Mouse (Mus musculus) heart, adult 2 months (tissue): Measurements from ENCODE around the gene Aplf. TPM values are rescaled to one million over a fixed set of nuclear protein-coding genes. Genes with fewer than 3 reads are reported as not detected.

Experiments used
- DNase-seq, 2 experiments: peaks; one replicate each; pipeline ENCODE4 v3.0.0; 2021
- H3K27ac ChIP-seq: fragments of 200-600 bp; 2 replicates; pipeline ENCODE4 v1.8.1; 2022
- H3K27me3 ChIP-seq: fragments of 200-500 bp; 2 replicates; pipeline ENCODE4 v1.6.1; 2012; ENCODE audit warnings: mild to moderate bottlenecking, low read length, inconsistent platforms, mixed read lengths; ENCODE audit not compliant: control insufficient read depth, insufficient read depth
- H3K36me3 ChIP-seq: fragments of 200-500 bp; 2 replicates; pipeline ENCODE4 v1.6.1; 2012; ENCODE audit warnings: low read length, inconsistent platforms; ENCODE audit not compliant: control insufficient read depth, insufficient read depth
- H3K4me1 ChIP-seq: fragments of 200-500 bp; 2 replicates; pipeline ENCODE4 v1.6.1; 2011; ENCODE audit warnings: low read length; ENCODE audit not compliant: control insufficient read depth, insufficient read depth
- H3K4me3 ChIP-seq: fragments of 200-600 bp; 2 replicates; pipeline ENCODE4 v1.8.1; 2022
- H3K79me2 ChIP-seq: fragments of 200-500 bp; replicated peaks from 2 replicates; pipeline ENCODE4 v1.6.1; 2012; ENCODE audit warnings: mild to moderate bottlenecking, inconsistent platforms, low read length, moderate library complexity, mixed read lengths; ENCODE audit not compliant: control insufficient read depth, insufficient read depth
- H3K9ac ChIP-seq: fragments of 200-500 bp; 2 replicates; pipeline ENCODE4 v1.6.1; 2012; ENCODE audit warnings: low read depth, mild to moderate bottlenecking, control low read depth, inconsistent platforms, low read length, mixed read lengths
- CTCF ChIP-seq: fragments of 200-600 bp; IDR thresholded peaks from 2 replicates; pipeline ENCODE4 v1.8.1; 2022; ENCODE audit warnings: antibody characterized with exemption, mild to moderate bottlenecking, moderate library complexity
- EP300 ChIP-seq: fragments of 200-500 bp; IDR thresholded peaks from 2 replicates; pipeline ENCODE4 v1.6.1; 2011; ENCODE audit warnings: low read depth, low read length, control low read depth; ENCODE audit not compliant: insufficient read depth
- POLR2A ChIP-seq: fragments of 200-500 bp; IDR thresholded peaks from 2 replicates; pipeline ENCODE4 v1.6.1; 2011; ENCODE audit warnings: mild to moderate bottlenecking, low read depth, low read length, control low read depth; ENCODE audit not compliant: insufficient read depth
- WGBS: fragments of 180-500 bp; shearing (Covaris S2); methylation state at CpG from one replicate; pipeline ENCODE4 v1.1.7; 2018; 5-methylcytosine and 5-hydroxymethylcytosine counted together
- intact Hi-C: fragments of 180-260 bp; cut with DNase I; formaldehyde crosslinking; loops from one replicate; pipeline ENCODE4 v1.15.1; 2025
- long read RNA-seq: library from polyadenylated mRNA; stranded (forward); transcript quantifications from one replicate; pipeline ENCODE4 v2.0.0, GENCODE M21; 2021
- polyA plus RNA-seq: library from polyadenylated mRNA; depleted of rRNA; stranded (reverse); fragments of >200 nt; gene quantifications from 2 replicates; pipeline ENCODE4 v1.2.3, GENCODE M21; 2012; rRNA removed
- total RNA-seq, 2 experiments: library from RNA; stranded (reverse); gene quantifications; 2 replicates each; pipeline ENCODE4 v1.2.3; 2021

Aplf gene
- total RNA-seq (1 to 10 TPM; 2.1 to 2.6 TPM), polyA plus RNA-seq (1.4 and 2.1 TPM in 2 replicates)
- long read RNA-seq, partial matches to known transcripts, result 3 of 3 reads
- long read RNA-seq, other reads (novel, unspliced or antisense), result 0 of 3 reads

DNA sequence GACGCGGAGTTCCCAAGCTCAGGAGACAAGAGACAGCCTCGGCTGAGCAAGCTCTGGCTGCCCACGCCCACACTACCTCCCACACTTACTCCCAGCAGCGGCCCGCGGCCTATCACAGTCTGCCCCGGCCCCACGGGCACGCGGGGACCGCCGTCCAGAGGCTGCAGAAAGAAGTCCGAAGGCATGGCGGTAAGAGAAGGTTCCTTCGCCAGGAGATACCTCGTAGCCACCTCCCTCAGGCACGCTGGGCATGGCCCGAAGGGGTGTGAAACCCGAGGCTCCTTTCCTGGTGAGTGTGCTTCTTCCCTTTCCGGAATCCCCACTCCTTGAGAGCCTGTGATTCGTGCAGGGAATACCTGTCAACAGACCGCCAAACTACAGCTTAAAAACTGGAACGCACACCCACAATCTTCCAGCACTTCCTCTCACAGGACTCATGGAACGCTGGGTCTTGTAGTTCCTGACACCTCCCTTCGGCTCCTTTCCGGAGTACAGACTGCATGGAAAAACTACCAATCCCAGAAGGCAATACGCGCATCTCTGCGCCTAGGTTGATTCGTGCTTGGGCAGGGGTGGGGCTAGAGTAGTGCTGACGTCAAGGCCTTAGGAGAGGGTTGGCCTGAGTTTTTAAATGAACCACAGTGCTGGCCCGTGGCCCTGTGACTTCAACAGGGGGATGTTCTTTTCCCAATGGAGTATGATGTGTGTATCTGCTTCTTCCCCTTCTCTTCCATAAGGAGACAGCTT lies at the start of gene Aplf:
Aplf (minus strand) TSS at position 423 of the 747 bp plus-strand sequence.
- H3K36me3 ChIP-seq, result 0 out of 2 replicates have a peak, but pooled peaks cover 3% of the 10 kb centered on the region
- under 1% methylated on average over 33 of the region's 33 CpGs for WGBS
- TF ChIP-seq EP300 (peak; percentile 87; the same call in 1 of the 2 replicates), POLR2A (0 out of 2 replicates have a peak, but pooled peaks have one; percentile 51), CTCF (no peak)
- intact Hi-C loops, result loop anchor here (5.0 kb wide), 1 partner anchor 275 kb away; no protein-coding TSS in a partner anchor
- H3K4me3 ChIP-seq, result peak within 1 kb of the TSS; percentile 61
- H3K79me2 ChIP-seq, result no peaks in the 10 kb centered on the region
- peak within 1 kb of the TSS; percentile 68 for H3K9ac ChIP-seq
- H3K4me1 ChIP-seq, result peaks cover 1% of the 10 kb centered on the region
- H3K27me3 ChIP-seq, result no peaks in the 10 kb centered on the region
- DNase-seq, result peak; percentile 83 to 92
- H3K27ac ChIP-seq, result peak within 1 kb of the TSS; percentile 77

DNA sequence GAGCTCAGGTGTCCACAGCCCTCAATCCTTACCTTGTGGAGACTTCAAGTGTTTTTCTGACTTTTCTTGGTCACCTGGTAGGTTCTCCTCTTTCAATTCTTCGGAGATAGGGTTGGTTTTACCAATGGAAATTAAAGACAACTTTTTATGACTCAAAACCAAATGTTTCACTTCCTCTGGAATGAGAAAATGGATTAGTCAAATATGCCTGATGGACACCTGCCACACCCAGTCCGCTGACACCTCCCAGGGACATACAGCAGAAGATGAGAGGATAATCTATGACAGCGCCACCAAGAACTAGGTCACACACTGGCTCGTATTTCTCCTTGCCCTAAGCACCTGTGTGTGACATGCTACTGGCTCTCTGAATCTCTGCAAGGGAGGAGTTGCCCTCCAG lies 42.1 kb upstream of the Aplf start:
- Histone ChIP-seq H3K9ac (no peak overlapping the region), H3K36me3 (no peaks in the 10 kb centered on the region), H3K27me3 (no peaks in the 10 kb centered on the region), H3K4me3 (no peak overlapping the region), H3K79me2 (no peaks in the 10 kb centered on the region), H3K27ac (no peak overlapping the region), H3K4me1 (no peaks in the 10 kb centered on the region)
- TF ChIP-seq POLR2A, result no peak
- WGBS, result 72% methylated on average over 4 of the region's 4 CpGs
- intact Hi-C loops, result no loop called here
- DNase-seq, result no peak

DNA sequence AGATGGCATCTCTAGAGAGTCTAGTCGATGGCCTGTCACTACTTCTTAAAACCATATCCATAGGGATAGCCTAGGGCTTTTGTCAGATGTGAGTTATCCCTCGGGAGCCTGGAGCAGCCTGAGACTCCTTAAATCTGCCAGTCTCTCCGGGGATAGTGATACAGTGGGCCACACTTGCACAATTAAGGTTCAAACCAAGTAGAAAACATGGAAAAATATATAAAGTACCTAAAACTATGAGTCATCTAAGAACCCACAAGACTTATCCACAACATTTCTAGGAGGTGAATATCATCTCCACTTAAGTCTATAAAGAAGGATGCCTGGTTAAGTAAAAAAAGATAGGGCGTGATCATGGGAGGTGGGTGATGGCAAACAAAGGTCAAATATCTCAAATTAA lies 40.3 kb upstream of the Aplf start:
- intact Hi-C loops, result no loop called here

DNA sequence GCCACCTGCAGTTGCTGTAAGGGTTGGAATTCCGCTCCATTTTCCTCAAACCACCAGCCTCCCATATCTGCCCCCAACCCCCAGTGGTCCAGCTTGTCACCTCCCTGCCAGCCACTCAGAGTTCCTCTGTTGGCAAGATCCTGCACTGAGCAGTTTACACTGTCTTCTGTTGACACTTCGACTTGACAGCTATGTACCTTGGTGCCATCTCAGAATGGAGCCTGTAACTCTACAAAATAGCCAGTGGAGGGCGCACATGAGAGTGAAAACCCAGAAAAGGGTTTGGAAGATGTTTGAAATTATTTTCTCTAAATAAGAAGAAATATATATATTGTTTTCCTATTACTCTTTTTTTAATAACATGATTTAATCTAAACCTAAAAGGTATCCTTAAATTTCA lies 34.3 kb upstream of the Aplf start:
- no peaks in the 10 kb centered on the region for H3K79me2 ChIP-seq
- TF ChIP-seq POLR2A (no peak), EP300 (no peak), CTCF (peak; percentile 67)
- no peak overlapping the region for H3K27ac ChIP-seq
- no peak overlapping the region for H3K9ac ChIP-seq
- intact Hi-C loops, result no loop called here
- no peaks in the 10 kb centered on the region for H3K36me3 ChIP-seq
- H3K27me3 ChIP-seq, result no peaks in the 10 kb centered on the region
- no peak overlapping the region for H3K4me3 ChIP-seq
- 39% methylated on average over 3 of the region's 3 CpGs for WGBS
- DNase-seq, result no peak
- H3K4me1 ChIP-seq, result no peaks in the 10 kb centered on the region

More for the DNA sequence above, 40.3 kb upstream of the Aplf start:
- TF ChIP-seq EP300 (no peak), POLR2A (no peak), CTCF (no peak)
- Histone ChIP-seq H3K9ac (no peak overlapping the region), H3K27ac (no peak overlapping the region), H3K4me1 (no peaks in the 10 kb centered on the region), H3K27me3 (no peaks in the 10 kb centered on the region), H3K36me3 (no peaks in the 10 kb centered on the region), H3K79me2 (no peaks in the 10 kb centered on the region), H3K4me3 (no peak overlapping the region)
- no peak for DNase-seq
- 82% methylated on average over 4 of the region's 4 CpGs for WGBS

DNA sequence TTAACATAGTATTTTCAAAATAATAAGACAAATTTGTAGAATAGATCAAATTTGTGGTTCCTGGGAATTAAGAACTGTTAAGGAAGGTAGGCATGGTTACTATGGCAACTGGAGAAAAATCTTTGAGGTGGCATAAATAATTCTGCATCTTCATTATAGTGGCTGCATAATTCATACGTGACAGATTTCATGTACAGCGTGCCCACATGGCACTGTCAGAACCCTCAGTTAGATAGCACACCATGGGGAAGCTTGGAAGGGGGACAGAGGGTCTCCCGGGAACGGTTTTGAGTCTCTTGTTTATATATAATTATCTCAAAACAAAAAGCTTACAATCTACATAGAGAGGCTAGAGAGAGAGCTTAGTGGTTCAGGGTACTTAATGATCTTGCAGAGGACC lies 24.6 kb upstream of the Aplf start:
- WGBS, result 93% methylated on average over 4 of the region's 4 CpGs
- Histone ChIP-seq H3K27me3 (no peaks in the 10 kb centered on the region), H3K9ac (no peak overlapping the region), H3K36me3 (no peaks in the 10 kb centered on the region), H3K4me3 (no peak overlapping the region), H3K79me2 (no peaks in the 10 kb centered on the region), H3K27ac (no peak overlapping the region), H3K4me1 (no peaks in the 10 kb centered on the region)
- intact Hi-C loops, result no loop called here
- TF ChIP-seq EP300 (no peak), POLR2A (no peak), CTCF (no peak)
- DNase-seq, result no peak

DNA sequence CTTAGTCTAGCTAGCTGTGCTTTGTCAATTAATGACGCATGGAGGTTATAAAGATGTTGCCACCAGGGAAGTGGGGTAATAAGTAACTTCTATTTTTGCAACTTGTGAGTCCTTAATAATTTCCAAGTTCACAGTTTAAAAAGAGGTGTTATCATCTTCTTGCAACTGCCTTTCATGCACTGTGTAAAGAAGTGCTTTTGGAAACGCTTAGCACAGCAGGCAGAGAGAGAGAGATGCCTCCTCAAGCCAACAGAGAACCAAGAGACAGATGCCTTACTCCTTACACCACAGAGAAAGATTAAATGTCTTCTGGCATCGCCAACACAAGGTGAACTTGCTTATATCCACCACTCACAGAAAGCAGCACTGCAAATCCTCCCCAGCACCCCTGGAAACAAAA lies 24.0 kb upstream of the Aplf start:
- H3K27ac ChIP-seq, result no peak overlapping the region
- no peak for DNase-seq
- H3K79me2 ChIP-seq, result no peaks in the 10 kb centered on the region
- no peak overlapping the region for H3K4me3 ChIP-seq
- WGBS, result 69% methylated on average over 3 of the region's 3 CpGs
- H3K4me1 ChIP-seq, result no peaks in the 10 kb centered on the region
- H3K9ac ChIP-seq, result no peak overlapping the region
- no peaks in the 10 kb centered on the region for H3K36me3 ChIP-seq
- intact Hi-C loops, result no loop called here
- H3K27me3 ChIP-seq, result no peaks in the 10 kb centered on the region
- no peak for TF ChIP-seq CTCF
- TF ChIP-seq EP300, result no peak
- no peak for TF ChIP-seq POLR2A
